Mouse (Mus musculus): ENCODE data around the gene Ncbp1. TPM values are rescaled to one million over a fixed set of nuclear protein-coding genes. Genes with fewer than 3 reads are reported as not detected.
A peak's percentile ranks its signal among the peaks of the same experiment; 100 is the strongest.

The Ncbp1 gene
- total and polyA plus RNA-seq, 3 experiments, result 14.9 to 21.0 (median 19.1) TPM

DNA sequence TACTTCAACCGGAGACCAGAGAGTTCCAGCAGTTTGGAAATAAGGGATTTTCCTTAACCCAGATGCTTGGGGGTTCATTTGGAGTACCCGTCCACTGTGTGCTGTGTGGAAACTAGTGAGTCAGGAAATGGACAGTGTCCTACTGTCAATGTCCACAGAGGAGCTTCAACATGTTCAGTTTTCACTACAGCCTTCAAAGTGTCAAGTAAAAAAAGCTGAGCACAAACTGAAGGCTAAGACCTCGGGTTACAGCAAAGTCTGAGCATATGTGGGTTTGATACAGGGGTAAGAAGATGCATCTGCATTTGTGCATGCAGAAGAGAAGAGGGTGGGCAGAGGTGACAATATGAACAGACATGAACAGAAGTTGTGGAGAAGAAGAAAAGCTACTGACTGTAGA, 17.6 kb upstream of the Ncbp1 start:
- TF ChIP-seq EP300 (IDR thresholded peaks at IDR 0.05; ENCODE audit: insufficient read depth, low read depth, low read length) (no peak), CTCF (IDR thresholded peaks at IDR 0.05) (no peak), POLR2A (IDR thresholded peaks at IDR 0.05; ENCODE audit: insufficient read depth, low read depth, low read length) (no peak)
- H3K27me3 ChIP-seq (ENCODE audit: control insufficient read depth, insufficient read depth, low read length), result no peaks in the 10 kb centered on the region
- no peak overlapping the region for H3K27ac ChIP-seq
- 83% methylated on average over 3 of the region's 3 CpGs for WGBS
- H3K36me3 ChIP-seq (ENCODE audit: control insufficient read depth, insufficient read depth, low read length), result no peaks in the 10 kb centered on the region
- no peak overlapping the region for H3K9ac ChIP-seq (ENCODE audit: low read depth, low read length)
- intact Hi-C loops (cut with DNase I), result loop anchor here (5.0 kb wide), 1 partner anchor 88 kb away; no protein-coding TSS in a partner anchor
- no peaks in the 10 kb centered on the region for H3K79me2 ChIP-seq (replicated peaks; ENCODE audit: control insufficient read depth, insufficient read depth, low read length)
- DNase-seq, result no peak
- peaks cover 2% of the 10 kb centered on the region; the same call in 1 of the 2 replicates for H3K4me1 ChIP-seq (ENCODE audit: control insufficient read depth, insufficient read depth, low read length)
- H3K4me3 ChIP-seq, result no peak overlapping the region

GRCm38 (mm10) chr4:46123358-46123757, 15.1 kb upstream of the Ncbp1 start:
- intact Hi-C loops (cut with DNase I), result loop anchor here (5.0 kb wide), 1 partner anchor 91 kb away; no protein-coding TSS in a partner anchor
- no peak for DNase-seq
- Histone ChIP-seq H3K27ac (no peak overlapping the region), H3K27me3 (ENCODE audit: control insufficient read depth, insufficient read depth, low read length) (no peaks in the 10 kb centered on the region), H3K79me2 (replicated peaks; ENCODE audit: control insufficient read depth, insufficient read depth, low read length) (no peaks in the 10 kb centered on the region), H3K4me3 (no peak overlapping the region), H3K4me1 (ENCODE audit: control insufficient read depth, insufficient read depth, low read length) (no peaks in the 10 kb centered on the region), H3K9ac (ENCODE audit: low read depth, low read length) (no peak overlapping the region), H3K36me3 (ENCODE audit: control insufficient read depth, insufficient read depth, low read length) (no peaks in the 10 kb centered on the region)
- 93% methylated on average over 6 of the region's 6 CpGs for WGBS
- TF ChIP-seq POLR2A (IDR thresholded peaks at IDR 0.05; ENCODE audit: insufficient read depth, low read depth, low read length) (no peak), CTCF (IDR thresholded peaks at IDR 0.05) (no peak), EP300 (IDR thresholded peaks at IDR 0.05; ENCODE audit: insufficient read depth, low read depth, low read length) (no peak)

DNA sequence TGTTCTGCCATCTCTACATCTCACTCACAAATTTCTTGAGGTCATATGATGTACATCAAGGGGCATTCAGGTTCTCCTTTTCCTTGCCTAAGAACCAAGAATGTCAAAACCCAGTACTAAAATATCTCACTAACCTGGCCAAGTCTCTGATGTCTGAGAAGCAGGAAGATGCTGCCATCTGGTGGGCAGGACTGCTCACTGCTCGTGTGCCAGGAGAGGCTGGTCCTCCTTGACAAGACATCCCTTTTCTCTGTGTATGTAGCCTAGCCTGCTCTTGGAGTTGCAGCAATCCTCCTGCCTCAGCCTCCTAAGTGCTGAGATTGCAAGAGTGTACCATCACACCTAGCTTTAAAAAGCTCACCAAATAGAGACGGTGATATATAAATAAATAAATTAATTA, 11.9 kb upstream of the Ncbp1 start:
- Histone ChIP-seq H3K9ac (ENCODE audit: low read depth, low read length) (no peak overlapping the region), H3K36me3 (ENCODE audit: control insufficient read depth, insufficient read depth, low read length) (no peaks in the 10 kb centered on the region), H3K27me3 (ENCODE audit: control insufficient read depth, insufficient read depth, low read length) (no peaks in the 10 kb centered on the region), H3K79me2 (replicated peaks; ENCODE audit: control insufficient read depth, insufficient read depth, low read length) (no peaks in the 10 kb centered on the region), H3K4me1 (ENCODE audit: control insufficient read depth, insufficient read depth, low read length) (no peaks in the 10 kb centered on the region), H3K27ac (no peak overlapping the region), H3K4me3 (no peak overlapping the region)
- peak; percentile 61 to 78 for DNase-seq
- WGBS, result 39% methylated on average over 2 of the region's 2 CpGs
- TF ChIP-seq EP300 (IDR thresholded peaks at IDR 0.05; ENCODE audit: insufficient read depth, low read depth, low read length) (peak; percentile 96), CTCF (IDR thresholded peaks at IDR 0.05) (peak; percentile 97), POLR2A (IDR thresholded peaks at IDR 0.05; ENCODE audit: insufficient read depth, low read depth, low read length) (no peak)
- intact Hi-C loops (cut with DNase I), result loop anchor here (1.0 to 2.0 kb wide), 3 partner anchors 154 to 248 kb away; no protein-coding TSS in a partner anchor

GRCm38 (mm10) chr4:46129311-46130004, 9.0 kb upstream of the Ncbp1 start:
- Histone ChIP-seq H3K27me3 (ENCODE audit: control insufficient read depth, insufficient read depth, low read length) (no peaks in the 10 kb centered on the region), H3K4me1 (ENCODE audit: control insufficient read depth, insufficient read depth, low read length) (no peaks in the 10 kb centered on the region), H3K79me2 (replicated peaks; ENCODE audit: control insufficient read depth, insufficient read depth, low read length) (no peaks in the 10 kb centered on the region), H3K27ac (no peak overlapping the region), H3K4me3 (no peak overlapping the region), H3K36me3 (ENCODE audit: control insufficient read depth, insufficient read depth, low read length) (no peaks in the 10 kb centered on the region), H3K9ac (ENCODE audit: low read depth, low read length) (no peak overlapping the region)
- 94% methylated on average over 8 of the region's 8 CpGs for WGBS
- intact Hi-C loops (cut with DNase I), result no loop called here
- no peak for DNase-seq
- TF ChIP-seq EP300 (IDR thresholded peaks at IDR 0.05; ENCODE audit: insufficient read depth, low read depth, low read length), result no peak
- TF ChIP-seq CTCF (IDR thresholded peaks at IDR 0.05), result no peak
- TF ChIP-seq POLR2A (IDR thresholded peaks at IDR 0.05; ENCODE audit: insufficient read depth, low read depth, low read length), result no peak

GRCm38 (mm10) chr4:46130221-46130620, 8.2 kb upstream of the Ncbp1 start:
- TF ChIP-seq CTCF (IDR thresholded peaks at IDR 0.05), result peak; percentile 83
- TF ChIP-seq POLR2A (IDR thresholded peaks at IDR 0.05; ENCODE audit: insufficient read depth, low read depth, low read length), result no peak
- H3K4me1 ChIP-seq (ENCODE audit: control insufficient read depth, insufficient read depth, low read length), result no peaks in the 10 kb centered on the region
- no peaks in the 10 kb centered on the region for H3K27me3 ChIP-seq (ENCODE audit: control insufficient read depth, insufficient read depth, low read length)
- no peaks in the 10 kb centered on the region for H3K79me2 ChIP-seq (replicated peaks; ENCODE audit: control insufficient read depth, insufficient read depth, low read length)
- no peaks in the 10 kb centered on the region for H3K36me3 ChIP-seq (ENCODE audit: control insufficient read depth, insufficient read depth, low read length)
- H3K9ac ChIP-seq (ENCODE audit: low read depth, low read length), result no peak overlapping the region
- no peak overlapping the region for H3K27ac ChIP-seq
- 81% methylated on average over 3 of the region's 3 CpGs for WGBS
- intact Hi-C loops (cut with DNase I), result no loop called here
- no peak overlapping the region for H3K4me3 ChIP-seq
- peak; percentile 37 to 57 for DNase-seq

GRCm38 (mm10) chr4:46131791-46132190, 6.6 kb upstream of the Ncbp1 start:
- intact Hi-C loops (cut with DNase I), result no loop called here
- Histone ChIP-seq H3K27me3 (ENCODE audit: control insufficient read depth, insufficient read depth, low read length) (no peaks in the 10 kb centered on the region), H3K27ac (no peak overlapping the region), H3K4me1 (ENCODE audit: control insufficient read depth, insufficient read depth, low read length) (no peaks in the 10 kb centered on the region), H3K36me3 (ENCODE audit: control insufficient read depth, insufficient read depth, low read length) (no peaks in the 10 kb centered on the region), H3K9ac (ENCODE audit: low read depth, low read length) (no peak overlapping the region), H3K79me2 (replicated peaks; ENCODE audit: control insufficient read depth, insufficient read depth, low read length) (no peaks in the 10 kb centered on the region), H3K4me3 (no peak overlapping the region)
- TF ChIP-seq POLR2A (IDR thresholded peaks at IDR 0.05; ENCODE audit: insufficient read depth, low read depth, low read length) (no peak), CTCF (IDR thresholded peaks at IDR 0.05) (no peak), EP300 (IDR thresholded peaks at IDR 0.05; ENCODE audit: insufficient read depth, low read depth, low read length) (no peak)
- WGBS, result 91% methylated on average over 6 of the region's 6 CpGs
- DNase-seq, result no peak

Data from heart, adult 2 months (tissue).